Mouse (Mus musculus): ENCODE measurements around the gene Oprd1.
A peak's percentile ranks its signal among the peaks of the same experiment; 100 is the strongest.

Oprd1 gene

DNA sequence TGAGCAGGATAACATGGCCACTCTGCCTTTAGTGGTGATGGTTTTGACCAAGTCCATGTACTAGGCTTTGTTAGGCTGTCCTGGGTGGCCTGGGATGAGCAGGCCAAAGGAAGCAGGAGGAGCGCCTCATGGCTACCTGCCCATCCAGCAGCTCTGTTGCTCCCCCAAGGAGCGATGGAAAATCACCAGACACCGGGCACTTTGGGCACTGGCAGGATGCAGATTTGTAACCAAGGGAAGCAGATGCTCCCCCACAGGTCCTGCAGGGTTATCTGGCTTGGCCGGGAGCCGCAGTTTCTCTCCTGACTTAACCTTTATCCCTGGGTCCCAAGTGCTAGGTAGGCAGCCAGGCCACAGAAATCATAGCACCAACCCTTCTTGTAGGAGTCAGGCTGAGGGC is 10.9 kb downstream of the Oprd1 start:
- peak; percentile 48 to 49 for DNase-seq

DNA sequence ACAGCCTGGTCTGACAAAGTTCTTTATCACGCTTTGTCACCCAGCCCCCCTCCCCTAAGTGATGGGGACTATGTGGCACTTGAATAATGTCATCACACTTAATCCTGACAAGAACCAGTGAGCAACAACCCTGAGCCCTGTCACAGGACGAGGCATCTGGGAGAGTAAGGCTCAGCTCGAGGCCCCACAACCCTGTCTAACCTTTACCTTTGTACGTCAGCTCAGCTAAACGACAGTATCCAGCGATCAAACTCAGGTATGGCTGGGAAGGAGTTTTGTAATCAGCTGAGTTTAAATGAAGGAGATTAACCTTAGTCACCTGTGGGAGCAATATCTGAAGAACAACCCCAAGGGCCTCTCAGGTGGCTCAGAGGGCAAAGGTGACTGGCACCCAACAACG is 12.0 kb downstream of the Oprd1 start:
- no peak for DNase-seq

DNA sequence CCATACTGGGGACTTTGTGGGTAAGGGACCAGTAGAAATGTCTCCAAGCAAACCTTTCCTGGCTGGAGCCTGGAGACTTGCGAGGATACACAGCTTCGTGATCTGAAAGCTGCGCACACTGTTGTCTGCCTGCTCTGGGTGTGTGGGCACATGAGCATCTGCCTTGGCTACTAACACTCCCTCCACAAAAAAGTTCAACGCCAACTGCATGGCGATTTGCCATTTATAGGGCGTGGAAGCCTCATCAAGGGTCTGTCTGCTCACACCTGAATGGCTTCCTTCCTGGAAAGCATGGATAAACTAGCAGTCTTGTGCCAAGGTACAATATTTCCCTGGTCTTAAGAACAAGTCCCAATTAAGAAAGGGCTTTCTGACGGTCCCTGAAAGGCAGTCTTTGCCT is 12.5 kb downstream of the Oprd1 start:
- DNase-seq = no peak

DNA sequence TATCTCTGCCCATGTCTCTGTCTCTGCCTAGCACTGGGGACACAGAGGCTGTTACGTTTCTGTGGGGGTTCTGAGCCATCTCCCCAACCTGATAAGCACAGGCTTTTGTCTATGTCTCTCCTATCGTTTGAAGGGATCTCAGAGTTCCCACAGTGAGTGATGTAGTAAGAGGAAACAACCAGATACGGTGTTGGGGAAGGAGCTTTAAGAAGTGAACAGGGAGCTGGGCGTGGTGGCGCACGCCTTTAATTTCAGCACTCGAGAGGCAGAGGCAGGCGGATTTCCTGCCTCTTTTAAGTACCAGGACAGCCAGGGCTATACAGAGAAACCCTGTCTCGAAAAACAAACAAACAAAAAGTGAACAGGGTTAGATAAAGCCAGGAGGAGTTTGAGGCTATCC is 13.2 kb downstream of the Oprd1 start:
- DNase-seq = no peak

DNA sequence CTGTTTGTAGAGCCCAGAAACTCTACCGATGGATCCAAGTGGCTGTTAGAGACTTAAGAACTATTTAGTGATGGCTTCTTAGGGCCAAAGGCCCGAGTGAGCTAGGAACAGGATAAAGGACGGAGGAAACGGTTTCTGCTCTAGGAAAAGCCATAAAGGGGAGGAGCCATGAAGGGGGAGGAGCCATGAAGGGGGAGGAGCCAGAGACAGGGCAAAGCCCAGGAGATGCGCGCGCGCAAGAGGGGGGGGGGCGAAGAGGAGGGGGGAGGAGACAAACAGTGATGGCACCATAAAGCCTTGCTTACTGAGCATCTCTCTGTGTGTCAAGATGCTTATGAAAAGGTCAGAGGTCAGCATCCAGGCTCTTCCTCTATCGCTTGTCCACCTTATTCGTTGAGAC is 13.6 kb downstream of the Oprd1 start:
- DNase-seq = no peak

DNA sequence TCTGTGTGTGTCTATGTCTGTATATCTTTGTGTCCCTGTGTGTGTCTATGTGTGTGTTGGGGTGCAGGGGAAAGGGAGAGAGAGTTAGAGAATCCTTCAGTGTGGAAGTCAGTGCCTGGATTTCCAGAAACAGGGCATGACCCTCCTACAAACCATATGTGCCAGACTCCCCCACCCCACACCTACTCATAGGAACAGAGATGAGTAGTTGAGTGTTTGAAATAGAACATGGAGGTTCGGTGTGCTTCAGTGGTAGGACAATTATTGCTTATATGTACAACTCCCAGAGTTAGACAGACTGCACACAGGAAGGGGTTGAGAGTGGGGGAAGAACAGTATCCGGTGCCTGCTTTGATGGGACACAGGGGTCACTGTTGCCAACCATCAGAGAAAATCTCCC is 14.2 kb downstream of the Oprd1 start:
- no peak for DNase-seq

DNA sequence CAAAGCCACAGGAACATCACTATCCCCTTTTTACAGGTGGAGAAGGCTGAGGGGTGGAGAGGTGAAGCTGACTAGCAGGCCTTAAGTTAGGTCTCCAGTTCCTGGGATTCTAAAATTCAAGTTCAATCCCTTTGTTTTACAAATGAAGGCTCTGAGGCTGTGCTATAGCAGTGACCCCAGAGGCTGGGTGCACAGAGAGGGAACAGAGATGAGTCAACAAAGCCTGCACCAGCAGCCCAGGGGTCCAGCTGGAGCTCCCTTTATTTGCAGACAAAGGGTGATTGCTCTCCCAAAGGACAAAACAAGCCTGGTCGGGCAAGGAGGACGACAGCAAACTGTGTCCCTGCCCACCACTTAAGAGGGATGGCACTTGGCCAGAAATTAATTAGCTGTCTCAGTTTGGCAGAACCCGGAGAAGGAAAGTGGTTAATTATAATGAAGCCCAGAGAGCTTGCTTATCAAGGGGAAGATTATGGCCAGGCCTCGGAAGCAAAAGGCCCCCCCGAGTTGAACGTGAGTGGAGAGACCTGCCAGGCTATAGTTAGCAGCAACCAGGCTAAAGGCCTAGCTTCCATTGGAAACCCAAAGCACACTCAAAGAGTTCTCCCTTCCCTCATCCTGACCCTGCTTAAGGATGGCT is 15.2 kb downstream of the Oprd1 start:
- peak in 1 of 2 experiments; percentile 24 for DNase-seq

DNA sequence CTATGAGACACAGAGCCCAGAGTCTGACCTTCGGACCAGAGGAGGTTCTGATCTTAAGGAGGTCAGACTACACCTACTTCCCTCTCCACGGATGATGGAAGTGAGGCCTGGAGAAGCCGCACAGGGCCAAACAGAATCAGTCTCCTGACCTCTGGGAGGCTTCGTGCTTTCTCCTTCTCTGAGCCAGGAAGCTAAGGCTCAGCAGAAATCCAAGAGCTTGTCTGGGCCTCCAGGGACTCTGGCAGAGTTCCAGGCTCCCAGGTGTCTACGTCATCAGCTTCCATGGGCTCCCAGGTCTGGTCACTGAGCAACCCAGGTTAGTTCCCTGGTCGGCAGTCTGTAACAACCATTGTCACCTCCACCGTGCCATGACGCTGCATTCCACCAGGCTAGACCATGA is 17.2 kb downstream of the Oprd1 start:
- DNase-seq = no peak

DNA sequence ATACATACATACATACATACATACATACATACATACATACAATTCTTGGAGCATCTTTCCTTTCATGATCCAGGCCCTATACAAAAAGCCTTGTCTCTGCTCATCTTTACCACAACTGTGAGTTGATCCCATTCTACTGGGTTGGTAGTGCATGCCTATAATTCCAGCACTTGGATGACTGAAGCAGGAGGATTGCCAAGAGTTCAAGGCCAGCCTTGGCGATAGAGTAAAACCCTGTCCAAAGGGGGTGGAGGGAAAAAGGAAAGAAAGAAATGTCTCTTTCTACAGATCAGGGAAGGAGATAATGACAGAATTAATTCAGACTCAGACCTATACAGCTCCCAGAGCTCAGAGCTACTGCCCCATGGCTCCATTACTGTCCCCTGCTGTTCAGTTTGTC is 21.1 kb downstream of the Oprd1 start:
- DNase-seq = no peak

DNA sequence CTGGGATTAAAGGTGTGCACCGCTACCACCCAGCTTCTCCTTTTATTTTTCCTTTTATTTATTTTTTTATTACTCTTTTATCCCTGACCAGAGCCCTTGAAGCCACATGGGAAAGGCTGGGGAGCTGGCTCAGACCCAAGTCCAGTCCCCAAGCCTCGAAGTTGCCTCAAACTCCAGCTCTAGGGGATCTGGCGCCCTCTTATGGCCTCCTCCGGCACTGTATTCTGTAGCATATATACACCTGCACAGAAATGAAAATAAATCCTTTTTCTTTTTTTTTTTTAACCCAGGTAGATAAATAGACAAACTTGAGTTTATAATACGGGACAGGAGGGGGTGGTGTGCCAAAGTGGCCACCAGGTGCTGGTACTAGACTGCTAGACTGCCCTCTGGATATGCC is 22.6 kb downstream of the Oprd1 start:
- DNase-seq = peak in 1 of 2 experiments; percentile 24

DNA sequence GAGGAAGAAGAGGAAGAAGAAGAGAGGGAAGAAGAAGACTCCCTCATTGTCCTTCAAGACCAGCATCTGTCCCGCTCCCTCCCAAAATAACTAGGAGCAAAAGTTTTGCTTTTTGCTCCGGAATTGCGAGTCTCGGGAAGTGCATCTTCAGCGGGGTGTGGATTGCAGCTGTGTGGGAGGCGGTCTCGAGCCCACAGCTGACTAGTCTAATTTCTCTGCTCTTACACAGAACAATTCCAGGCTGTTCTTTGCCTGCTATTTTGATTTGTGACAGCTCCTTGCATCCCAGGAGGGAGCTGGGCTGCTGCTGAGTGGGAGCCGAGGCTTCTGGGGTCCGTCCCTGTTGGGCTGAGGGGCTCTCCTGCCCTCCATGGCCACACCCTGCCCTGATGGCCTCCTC is 24.7 kb downstream of the Oprd1 start:
- no peak for DNase-seq

DNA sequence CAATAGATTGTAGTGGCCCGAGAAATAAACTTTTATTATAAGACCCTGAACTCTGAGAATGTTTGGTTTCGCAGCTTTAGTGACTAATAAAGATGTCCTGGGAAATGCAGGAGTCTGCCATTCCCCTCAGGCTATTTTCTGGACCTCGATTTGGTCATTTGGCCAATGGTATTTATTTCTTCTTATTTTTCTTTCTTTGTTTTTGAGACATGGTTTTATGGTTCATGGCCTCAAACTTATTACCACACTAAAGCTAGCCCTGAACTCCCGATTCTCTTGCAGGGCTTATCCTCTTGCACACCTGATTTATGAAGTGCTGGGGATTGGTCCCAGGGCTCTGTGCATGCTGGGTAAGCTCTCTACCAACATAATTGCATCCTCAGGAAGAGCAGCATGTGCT is 28.0 kb downstream of the Oprd1 start:
- no peak for DNase-seq

DNA sequence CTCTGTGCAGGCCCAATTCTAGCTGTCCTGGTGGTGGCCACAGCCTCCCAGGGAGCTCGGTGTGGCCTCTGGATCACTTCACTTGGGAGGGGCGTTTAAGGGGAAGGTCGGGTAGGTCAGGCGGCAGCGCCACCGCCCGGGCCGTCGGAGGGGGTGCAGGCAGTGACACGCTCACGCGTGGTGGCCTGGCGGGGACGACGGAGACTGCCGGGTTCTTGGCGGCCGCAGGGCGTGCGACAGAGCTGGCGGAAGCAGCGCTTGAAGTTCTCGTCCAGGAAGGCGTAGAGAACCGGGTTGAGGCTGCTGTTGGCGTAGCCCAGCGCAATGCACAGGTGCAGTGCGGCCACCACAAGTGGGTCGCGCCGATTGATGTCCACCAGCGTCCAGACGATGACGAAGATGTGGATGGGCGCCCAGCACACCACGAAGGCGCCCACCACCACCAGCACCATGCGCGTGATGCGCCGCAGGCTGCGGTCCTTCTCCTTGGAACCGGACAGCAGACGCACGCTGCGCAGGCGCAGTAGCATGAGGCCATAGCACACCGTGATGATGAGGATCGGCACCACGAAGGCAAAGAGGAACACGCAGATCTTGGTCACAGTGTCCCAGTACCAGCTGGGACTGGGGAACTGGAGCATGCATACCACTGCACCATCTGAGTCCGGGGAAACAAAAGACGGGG is 30.7 kb downstream of the Oprd1 start:
- DNase-seq = peak; percentile 19 to 36

DNA sequence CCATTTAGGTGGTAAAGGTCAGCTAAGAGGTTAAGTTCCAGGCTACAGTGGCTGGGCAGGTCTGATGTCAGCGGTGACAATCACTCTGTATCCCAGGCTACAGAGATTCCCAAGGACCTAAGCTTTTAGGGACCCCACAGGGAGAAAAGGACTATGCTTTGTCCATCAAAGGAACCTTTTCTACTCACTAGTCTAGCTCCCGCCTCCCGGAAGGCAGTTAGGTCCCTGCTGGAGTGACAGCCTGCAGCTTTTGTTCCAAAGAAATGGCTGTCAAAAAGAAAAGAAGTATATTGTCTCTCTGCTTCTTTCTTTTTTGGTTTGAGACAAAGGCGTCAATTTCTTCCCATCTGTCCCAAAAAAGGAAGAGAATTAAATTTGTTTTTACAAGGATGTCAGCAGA is 33.1 kb downstream of the Oprd1 start:
- no peak for DNase-seq

DNA sequence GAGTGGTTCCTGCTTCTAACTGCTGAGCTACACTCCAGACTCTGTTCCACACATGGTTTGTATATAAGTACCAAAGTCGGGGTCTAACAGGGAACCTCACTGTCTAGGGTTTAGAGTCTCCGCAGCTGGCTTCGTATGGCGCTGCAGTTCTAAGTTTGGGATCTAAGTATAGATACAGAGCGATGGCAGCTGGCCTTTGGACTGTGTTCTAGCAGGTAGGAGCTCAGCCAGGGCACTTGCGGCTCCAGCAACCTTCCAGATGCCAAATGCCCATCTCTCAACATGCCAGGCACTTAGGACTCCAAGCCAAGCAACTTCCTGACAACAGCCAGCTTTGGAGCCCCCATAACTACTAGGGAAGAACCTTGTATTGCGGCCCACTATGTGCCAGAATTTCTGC is 36.1 kb downstream of the Oprd1 start:
- no peak for DNase-seq

DNA sequence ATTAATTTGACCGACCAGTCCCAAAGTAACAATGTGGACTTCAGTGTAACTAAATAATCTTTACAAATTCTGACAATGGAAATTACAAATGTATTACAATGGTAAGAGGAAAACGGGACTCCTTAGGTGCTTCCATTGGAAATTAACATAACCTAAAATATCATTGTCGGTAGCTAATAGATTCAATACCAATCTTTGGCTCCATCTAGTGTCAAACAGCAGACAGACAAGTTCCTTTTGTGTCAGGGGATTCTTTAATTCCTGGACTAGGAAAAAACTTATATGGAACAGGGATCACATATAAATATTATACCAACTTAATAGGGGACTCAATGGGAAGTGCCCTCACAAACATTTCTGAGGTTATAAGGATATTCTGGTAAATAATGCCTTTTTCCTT is 43.1 kb downstream of the Oprd1 start:
- DNase-seq = no peak

DNA sequence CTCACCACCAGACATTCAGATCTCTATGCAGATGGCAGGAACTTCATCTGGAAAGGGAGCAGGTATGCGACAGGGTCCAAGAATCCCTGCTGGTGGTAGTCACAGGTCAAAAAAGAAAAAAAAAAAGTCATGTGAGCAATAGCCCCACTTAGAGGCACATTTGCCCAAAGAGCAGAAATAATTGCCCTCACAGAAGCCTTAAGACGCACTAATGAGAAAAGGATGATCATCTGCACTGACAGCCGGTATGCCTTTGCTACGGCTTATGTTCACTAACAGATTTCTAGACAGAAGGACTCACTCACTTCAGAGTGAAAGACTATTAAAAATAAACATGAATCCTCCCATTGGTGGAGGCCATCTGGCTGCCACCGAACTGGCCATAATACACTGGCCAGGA is 44.7 kb downstream of the Oprd1 start:
- no peak for DNase-seq

DNA sequence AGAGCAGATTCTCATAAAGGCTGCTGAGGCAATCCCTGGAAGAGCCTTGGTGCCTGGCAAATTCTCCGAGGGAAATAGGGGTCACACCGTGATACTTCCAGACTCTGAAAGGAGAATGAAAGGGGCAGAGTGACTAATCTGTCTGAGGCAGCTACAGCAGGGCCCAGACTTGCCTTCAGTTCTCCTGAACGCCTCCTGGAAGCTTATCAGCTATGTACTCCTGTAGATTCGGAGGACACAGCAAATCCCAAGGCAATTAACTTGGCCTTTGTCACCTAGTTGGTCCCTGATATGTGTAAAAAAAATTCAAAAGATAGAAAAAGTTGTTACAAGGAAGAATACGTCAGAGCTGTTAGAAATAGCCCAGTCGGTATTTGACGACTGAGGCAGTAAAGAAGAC is 49.2 kb downstream of the Oprd1 start:
- DNase-seq = no peak

DNA sequence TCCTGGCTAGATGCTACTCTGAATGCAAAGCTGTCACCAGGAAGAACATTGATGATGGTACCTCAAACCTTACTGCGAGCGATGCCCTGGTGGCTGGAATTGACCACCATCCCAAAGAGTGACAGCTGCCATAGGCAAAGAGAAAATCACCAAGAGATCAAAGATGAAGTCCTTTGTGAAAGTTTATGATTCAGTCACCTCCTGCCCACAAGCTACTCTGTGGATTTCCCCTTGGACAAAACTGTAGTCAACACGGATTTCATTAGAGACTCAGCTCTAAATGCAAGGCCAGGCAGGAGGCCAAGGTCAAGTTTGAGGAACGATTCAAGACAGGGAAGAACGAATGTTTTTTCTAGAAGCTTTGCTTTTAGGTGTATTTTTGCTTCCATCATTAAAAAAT is 50.4 kb downstream of the Oprd1 start:
- DNase-seq = no peak

DNA sequence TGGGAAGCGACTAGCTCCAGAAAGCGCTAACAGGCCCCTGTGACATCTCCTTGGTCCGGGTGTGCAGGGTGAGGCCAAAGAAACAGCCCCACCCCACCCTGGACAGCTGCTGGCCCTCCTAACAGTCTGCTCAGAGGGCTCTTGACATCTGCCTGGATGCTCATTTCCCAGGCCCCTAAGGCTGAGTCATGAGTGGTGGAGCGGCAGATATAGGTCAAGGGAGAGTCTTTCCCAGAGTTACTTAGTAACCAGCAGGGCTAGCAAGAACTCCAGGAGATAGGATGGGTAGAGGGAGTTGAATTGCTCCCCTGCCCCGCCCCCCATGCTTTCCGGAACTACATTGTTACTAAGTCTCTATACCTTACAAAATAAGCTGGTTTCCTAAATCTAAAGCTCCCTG is 51.1 kb downstream of the Oprd1 start:
- DNase-seq = no peak

DNA sequence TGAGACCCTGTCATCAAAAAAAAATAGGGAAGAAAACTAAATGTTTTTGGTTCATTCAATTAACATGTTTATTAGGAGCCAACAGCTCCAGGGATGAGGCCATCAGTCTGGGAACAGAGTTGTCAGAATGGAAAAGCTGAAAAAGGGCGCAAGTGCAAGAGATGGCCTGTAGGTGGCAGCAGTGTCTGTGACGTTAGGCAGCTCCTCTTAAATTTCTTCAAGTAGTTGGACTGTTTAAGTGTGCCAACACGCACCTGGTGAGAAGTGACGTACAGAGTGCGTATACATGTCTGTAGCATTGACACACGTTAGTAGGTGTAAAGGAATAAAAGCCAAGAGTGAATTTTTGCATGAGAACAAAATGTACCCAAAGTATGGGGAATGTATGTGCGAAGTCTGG is 55.4 kb downstream of the Oprd1 start:
- DNase-seq = peak; percentile 78 to 82

DNA sequence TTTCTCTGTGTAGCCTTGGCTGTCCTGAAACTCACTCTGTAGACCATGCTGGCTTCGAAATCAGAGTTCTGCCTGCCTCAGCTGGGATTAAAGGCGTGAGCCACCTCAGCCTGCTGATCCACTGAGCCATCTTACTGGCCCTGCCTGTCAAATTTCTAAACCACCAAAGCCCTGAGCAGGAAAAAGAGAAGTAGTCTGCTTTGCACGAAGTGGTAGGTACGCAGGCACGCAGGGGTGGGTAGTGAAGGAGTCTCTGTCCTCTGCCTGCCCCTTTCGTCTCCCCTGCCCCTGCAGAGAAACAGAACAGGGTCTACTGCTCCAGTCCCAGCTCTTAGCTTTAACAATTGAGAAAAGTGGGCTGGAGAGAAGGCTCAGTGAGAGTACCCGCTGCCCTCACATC is 59.2 kb downstream of the Oprd1 start:
- DNase-seq = no peak

DNA sequence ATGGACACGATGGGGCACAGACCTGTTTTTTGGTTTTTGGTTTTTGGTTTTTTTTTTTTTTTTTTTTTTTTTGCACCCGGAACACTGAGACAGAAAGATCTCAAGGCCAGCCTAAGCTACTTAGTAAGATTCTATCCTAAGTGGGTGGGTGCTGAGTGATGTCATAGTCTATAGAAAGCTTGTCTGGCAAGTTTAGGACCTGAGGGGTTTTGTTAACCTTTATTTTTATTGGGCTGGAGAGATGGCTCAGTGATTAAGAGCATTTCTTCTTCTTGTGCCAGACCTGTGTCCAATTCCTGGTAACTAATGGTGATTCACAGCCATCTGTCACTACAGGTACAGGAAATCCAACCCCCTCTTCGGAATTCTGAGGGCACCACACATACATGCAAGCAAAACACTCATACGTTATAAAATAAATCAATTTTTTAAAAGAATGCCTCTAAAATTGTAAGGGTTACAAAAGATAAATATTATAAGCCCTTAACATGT is 63.7 kb downstream of the Oprd1 start:
- no peak for DNase-seq

DNA sequence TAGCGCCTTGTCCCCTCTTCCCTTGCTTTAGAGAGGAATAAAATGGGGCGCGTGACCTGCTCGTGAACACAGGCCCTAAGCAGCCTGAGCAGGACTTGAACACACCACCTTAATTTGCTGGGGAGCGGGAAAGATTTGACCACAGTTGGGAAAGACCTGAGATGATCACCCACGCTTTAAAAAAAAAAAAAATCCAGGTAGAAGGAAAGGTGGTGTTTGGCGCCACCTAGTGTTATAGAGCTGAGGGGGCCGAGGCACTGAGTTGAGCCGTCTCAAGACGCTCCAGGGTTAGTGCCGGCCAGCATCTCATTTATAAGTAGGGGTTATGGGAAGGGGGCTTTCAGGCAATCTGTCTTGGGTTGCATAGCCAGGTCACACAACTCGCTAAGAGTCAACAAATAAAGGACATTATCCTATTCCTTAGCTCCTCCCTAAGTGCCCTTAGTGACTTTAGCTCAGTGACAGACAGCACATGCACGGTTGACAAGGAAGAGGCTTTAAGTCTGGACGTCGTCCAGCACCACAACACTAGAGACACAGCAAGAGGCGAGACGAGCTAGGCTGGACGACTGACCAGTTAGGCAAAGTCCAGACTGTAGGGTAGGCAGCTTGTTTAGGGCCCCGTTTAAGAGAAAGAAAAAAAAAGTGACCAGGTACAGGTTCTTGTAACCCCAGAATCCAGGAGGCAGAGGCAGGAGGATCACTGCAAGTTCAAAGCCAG is 64.6 kb downstream of the Oprd1 start:
- peak; percentile 86 to 89 for DNase-seq
